Mouse (Mus musculus) stomach, embryonic 14.5 days (tissue): ENCODE measurements around the gene 1810055G02Rik. TPM values are rescaled to one million over a fixed set of nuclear protein-coding genes. Genes with fewer than 3 reads are reported as not detected.

Experiments used
- ATAC-seq: fragments of 200-750 bp; cut with Nextera tagmentation; 2 replicates; pipeline ENCODE4 v1.8.0; 2017; ENCODE audit warnings: low read depth, moderate TSS enrichment; ENCODE audit not compliant: insufficient number of reproducible peaks, insufficient read depth, low FRiP score
- H3K27ac ChIP-seq: fragments of 300-500 bp; sonication (generic); 2 replicates; pipeline ENCODE4 v1.5.1; 2014; ENCODE audit warnings: mild to moderate bottlenecking, low read length, moderate library complexity, mixed read lengths
- H3K27me3 ChIP-seq: fragments of 300-500 bp; sonication (generic); 2 replicates; pipeline ENCODE4 v1.6.1; 2014; ENCODE audit warnings: low read length, control low read depth, mixed read lengths; ENCODE audit not compliant: control insufficient read depth, insufficient read depth
- H3K36me3 ChIP-seq: fragments of 300-500 bp; sonication (generic); 2 replicates; pipeline ENCODE4 v1.6.1; 2014; ENCODE audit warnings: mild to moderate bottlenecking, control low read depth, low read length, moderate library complexity, mixed read lengths; ENCODE audit not compliant: control insufficient read depth, insufficient read depth
- H3K4me1 ChIP-seq: fragments of 300-500 bp; sonication (generic); 2 replicates; pipeline ENCODE4 v1.6.1; 2014; ENCODE audit warnings: low read length, control low read depth, mixed read lengths; ENCODE audit not compliant: control insufficient read depth, insufficient read depth
- H3K4me2 ChIP-seq: fragments of 300-500 bp; sonication (generic); replicated peaks from 2 replicates; pipeline ENCODE4 v1.6.1; 2014; ENCODE audit warnings: low read depth, low read length, control low read depth
- H3K4me3 ChIP-seq: fragments of 300-500 bp; sonication (generic); 2 replicates; pipeline ENCODE4 v1.5.1; 2014; ENCODE audit warnings: low read depth, low read length, control low read depth
- H3K9ac ChIP-seq: fragments of 300-500 bp; sonication (generic); replicated peaks from 2 replicates; pipeline ENCODE4 v1.6.1; 2014; ENCODE audit warnings: low read depth, mild to moderate bottlenecking, control low read depth, low read length, moderate library complexity, mixed read lengths
- H3K9me3 ChIP-seq: fragments of 300-500 bp; sonication (generic); 2 replicates; pipeline ENCODE4 v1.6.1; 2016; ENCODE audit warnings: low read depth, low read length, control low read depth; ENCODE audit not compliant: control insufficient read depth
- WGBS: fragments of 180-500 bp; shearing (Covaris S2); extraction: QIAGEN DNeasy Blood & Tissue Kit; methylation state at CpG from one replicate; pipeline ENCODE4 v1.1.7; 2014; 5-methylcytosine and 5-hydroxymethylcytosine counted together
- polyA plus RNA-seq: library from polyadenylated mRNA; unstranded; fragments of >200 nt; fragmentation: Nextera tagmentation; extraction: Ambion mirVana; gene quantifications from 2 replicates; pipeline ENCODE4 v1.2.1, GENCODE M21; 2014

1810055G02Rik gene
- polyA plus RNA-seq, result 37.4 and 44.3 TPM in 2 replicates

DNA sequence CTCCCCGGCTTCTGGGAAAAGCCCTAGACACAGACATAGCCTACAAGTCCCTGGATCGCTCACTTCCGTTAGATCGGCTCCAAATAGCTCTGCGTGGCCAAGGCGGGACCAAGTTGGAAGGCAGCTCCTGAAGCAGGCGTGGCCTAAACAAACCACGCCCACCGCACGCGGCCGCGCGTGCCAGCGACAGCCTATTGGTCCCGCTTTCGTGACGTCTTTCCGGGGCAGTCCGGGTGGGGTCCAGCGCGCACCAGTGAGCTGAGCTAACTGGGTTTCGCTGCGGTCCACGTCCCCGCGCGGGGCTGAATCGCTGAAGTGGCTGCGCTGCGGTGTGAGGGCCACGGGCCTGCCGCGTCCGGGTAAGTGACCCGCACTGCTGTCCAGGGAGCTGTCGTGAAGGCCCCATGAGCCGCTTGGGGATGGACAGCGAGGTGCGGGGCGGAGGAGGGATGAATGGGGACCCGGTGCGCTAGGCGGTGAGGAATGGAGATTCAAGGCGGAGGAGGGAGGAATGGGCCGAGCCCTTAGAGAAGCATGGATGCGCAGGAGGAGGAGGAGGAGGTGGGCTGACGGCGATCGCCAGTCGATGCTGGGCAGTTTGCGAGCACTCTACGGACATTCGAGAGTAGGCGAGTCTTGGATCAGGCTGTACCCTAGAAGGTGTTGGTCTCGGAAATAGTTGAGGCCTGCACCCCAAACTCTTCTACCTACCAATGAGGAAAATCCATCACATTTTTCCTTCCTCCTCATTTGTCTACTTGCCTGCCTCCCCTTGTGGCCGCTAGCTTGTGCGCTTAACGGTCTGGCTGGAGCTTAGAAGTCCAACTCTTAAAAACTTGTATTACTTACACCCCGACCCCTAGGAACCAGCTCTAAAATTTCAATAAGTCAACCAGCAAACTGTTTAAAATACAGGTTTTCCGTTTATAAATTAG is at the start of gene 1810055G02Rik:
1810055G02Rik (plus strand) TSS at position 216 of the 935 bp plus-strand sequence.
- 1% methylated on average over 61 of the region's 61 CpGs for WGBS
- Histone ChIP-seq H3K4me2 (peak within 1 kb of the TSS; percentile 48), H3K9me3 (no peaks in the 10 kb centered on the region), H3K4me3 (peak within 1 kb of the TSS; percentile 85), H3K4me1 (peaks cover 10% of the 10 kb centered on the region; the same call in 1 of the 2 replicates), H3K27ac (peak within 1 kb of the TSS; percentile 77), H3K36me3 (no peaks in the 10 kb centered on the region), H3K9ac (peak within 1 kb of the TSS; percentile 72), H3K27me3 (no peaks in the 10 kb centered on the region)
- peak; percentile 95 for ATAC-seq

DNA sequence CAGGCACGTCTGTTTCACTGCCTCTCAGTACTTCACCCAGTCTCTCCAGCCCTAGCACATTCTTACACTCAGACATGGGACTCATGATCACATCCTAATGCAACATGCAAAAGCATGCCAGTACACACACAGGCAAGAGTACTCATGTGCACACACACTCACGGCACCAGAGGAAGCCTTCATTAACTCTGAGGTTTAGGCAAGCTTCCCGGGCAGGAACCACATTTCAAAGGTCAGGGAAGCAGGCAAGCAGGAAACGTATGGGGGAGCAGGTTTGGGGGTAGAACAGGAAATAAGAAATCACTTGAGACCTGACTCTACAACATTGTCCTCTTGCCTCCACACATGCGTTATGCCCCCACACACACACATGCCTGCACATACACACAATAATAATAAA is 42.6 kb upstream of the 1810055G02Rik start:
- Histone ChIP-seq H3K9ac (no peak overlapping the region), H3K36me3 (no peaks in the 10 kb centered on the region), H3K27ac (no peak overlapping the region), H3K4me1 (peaks cover 21% of the 10 kb centered on the region; the same call in 1 of the 2 replicates), H3K27me3 (no peaks in the 10 kb centered on the region), H3K9me3 (no peaks in the 10 kb centered on the region), H3K4me2 (no peak overlapping the region), H3K4me3 (no peak overlapping the region)
- WGBS, result 29% methylated on average over 5 of the region's 5 CpGs
- ATAC-seq, result no peak

DNA sequence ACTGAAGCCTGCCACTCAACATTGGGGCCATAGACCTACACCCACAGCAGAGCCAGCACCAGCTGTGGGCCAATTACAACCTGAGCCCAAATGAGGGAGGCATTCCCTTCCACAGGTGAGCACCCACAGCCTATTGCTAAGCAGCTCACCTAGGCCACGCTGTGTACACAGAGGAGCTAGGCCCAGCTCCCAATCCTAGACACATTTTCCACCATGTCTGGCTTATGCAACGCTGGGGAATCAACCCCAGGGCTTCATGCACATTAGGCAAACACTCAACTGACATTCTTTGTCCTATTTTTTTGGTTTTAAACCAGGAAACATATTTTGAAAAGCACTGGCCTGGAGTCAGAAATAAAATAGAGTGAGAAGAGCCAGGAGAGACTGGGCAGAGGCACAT is 41.5 kb upstream of the 1810055G02Rik start:
- H3K9ac ChIP-seq, result no peak overlapping the region
- no peaks in the 10 kb centered on the region for H3K9me3 ChIP-seq
- no peaks in the 10 kb centered on the region for H3K36me3 ChIP-seq
- no peak overlapping the region for H3K27ac ChIP-seq
- no peak overlapping the region for H3K4me2 ChIP-seq
- no peak for ATAC-seq
- peaks cover 21% of the 10 kb centered on the region; the same call in 1 of the 2 replicates for H3K4me1 ChIP-seq
- no peaks in the 10 kb centered on the region for H3K27me3 ChIP-seq
- 81% methylated on average over 2 of the region's 2 CpGs for WGBS
- H3K4me3 ChIP-seq, result no peak overlapping the region

DNA sequence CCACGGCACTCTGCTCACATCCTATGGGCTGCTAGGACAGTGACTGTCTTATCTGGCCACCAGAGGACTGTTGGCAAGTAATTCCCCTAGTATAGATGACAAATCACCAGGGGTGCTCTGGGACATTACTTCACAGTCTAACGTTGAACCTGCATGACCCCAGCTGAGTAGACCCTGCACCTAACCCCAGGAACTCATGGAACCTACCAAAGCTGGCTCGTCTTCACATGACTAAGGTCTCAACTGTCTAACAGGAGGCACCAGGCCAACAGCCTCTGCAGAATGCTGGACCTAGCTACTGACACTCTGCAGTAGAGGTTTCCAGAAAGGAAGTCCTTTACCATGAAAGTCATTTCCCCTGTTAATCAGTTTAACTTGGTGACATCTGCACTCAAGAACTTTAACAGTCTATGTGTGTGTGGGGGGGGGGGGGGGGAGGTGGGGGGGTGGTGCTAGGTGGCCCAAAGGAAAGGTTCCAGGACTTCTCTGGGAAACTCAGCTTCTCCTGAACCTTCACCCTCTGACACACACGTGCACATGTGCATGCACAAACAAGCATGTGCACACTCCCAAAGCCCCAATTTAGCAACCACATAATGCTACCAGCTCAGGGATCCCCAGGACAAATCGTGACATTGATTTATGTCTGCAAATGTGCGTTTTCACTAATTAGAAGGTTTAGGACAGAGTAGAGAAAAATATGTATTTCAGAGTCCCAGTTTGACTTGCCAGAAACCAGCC is 40.8 kb upstream of the 1810055G02Rik start:
- H3K9me3 ChIP-seq, result no peaks in the 10 kb centered on the region
- H3K4me3 ChIP-seq, result no peak overlapping the region
- H3K27ac ChIP-seq, result no peak overlapping the region
- H3K9ac ChIP-seq, result no peak overlapping the region
- no peak overlapping the region for H3K4me2 ChIP-seq
- peaks cover 21% of the 10 kb centered on the region; the same call in 1 of the 2 replicates for H3K4me1 ChIP-seq
- no peak for ATAC-seq
- WGBS, result 66% methylated on average over 6 of the region's 6 CpGs
- H3K36me3 ChIP-seq, result no peaks in the 10 kb centered on the region
- H3K27me3 ChIP-seq, result no peaks in the 10 kb centered on the region

DNA sequence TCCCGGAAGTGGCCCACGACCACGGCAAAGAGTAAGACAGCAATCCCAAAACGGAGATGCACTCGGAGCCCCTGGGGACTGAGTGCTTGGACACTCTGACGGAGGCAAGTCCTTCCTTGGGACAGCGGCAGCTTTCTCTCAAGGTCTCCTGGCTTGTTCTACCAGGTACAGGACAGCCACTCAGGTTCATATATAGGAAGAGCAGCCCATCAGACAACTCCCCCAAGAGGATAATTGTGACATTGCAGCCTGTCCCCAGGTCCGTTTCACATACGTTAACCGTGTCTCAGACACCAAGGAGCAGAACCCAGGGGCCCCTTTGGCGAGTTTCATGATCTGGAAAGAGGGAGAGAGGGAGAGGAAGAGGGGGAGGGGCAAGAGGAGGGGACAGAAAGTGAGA is 40.1 kb upstream of the 1810055G02Rik start:
- no peaks in the 10 kb centered on the region for H3K36me3 ChIP-seq
- no peaks in the 10 kb centered on the region for H3K9me3 ChIP-seq
- H3K9ac ChIP-seq, result no peak overlapping the region
- no peak overlapping the region for H3K27ac ChIP-seq
- H3K4me3 ChIP-seq, result no peak overlapping the region
- peaks cover 19% of the 10 kb centered on the region; the same call in 1 of the 2 replicates for H3K4me1 ChIP-seq
- no peaks in the 10 kb centered on the region for H3K27me3 ChIP-seq
- WGBS, result 75% methylated on average over 11 of the region's 11 CpGs
- no peak overlapping the region for H3K4me2 ChIP-seq
- ATAC-seq, result no peak

DNA sequence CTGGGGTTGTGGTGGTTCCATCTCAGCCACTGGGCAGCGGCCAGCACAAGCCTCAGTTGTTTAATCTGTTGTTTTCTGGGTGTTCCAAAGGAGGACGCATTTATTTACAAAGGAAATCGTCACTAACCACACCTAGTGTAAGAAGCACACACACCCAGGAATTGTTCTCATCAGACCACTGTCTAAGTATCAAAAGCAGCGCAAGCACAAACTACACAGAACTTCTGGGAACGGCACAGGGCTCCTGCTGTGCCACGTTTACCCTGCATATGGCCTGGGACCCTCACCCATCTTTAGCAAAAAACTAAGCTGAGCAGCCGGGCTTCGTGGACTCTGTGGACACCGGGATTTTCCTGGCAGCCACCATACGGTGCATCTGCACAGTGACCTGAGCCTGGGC is 39.5 kb upstream of the 1810055G02Rik start:
- H3K36me3 ChIP-seq, result no peaks in the 10 kb centered on the region
- no peak overlapping the region for H3K4me3 ChIP-seq
- no peak for ATAC-seq
- WGBS, result 77% methylated on average over 10 of the region's 10 CpGs
- H3K9me3 ChIP-seq, result no peaks in the 10 kb centered on the region
- no peaks in the 10 kb centered on the region for H3K27me3 ChIP-seq
- H3K9ac ChIP-seq, result no peak overlapping the region
- H3K27ac ChIP-seq, result peak overlapping the region; percentile 34; the same call in 1 of the 2 replicates
- no peak overlapping the region for H3K4me2 ChIP-seq
- H3K4me1 ChIP-seq, result peaks cover 19% of the 10 kb centered on the region; the same call in 1 of the 2 replicates

- 60% methylated on average over 13 of the region's 13 CpGs for WGBS
- no peak overlapping the region for H3K9ac ChIP-seq
- peaks cover 19% of the 10 kb centered on the region; the same call in 1 of the 2 replicates for H3K4me1 ChIP-seq
- no peak overlapping the region for H3K4me2 ChIP-seq
- H3K9me3 ChIP-seq, result no peaks in the 10 kb centered on the region
- no peak for ATAC-seq
- H3K27me3 ChIP-seq, result no peaks in the 10 kb centered on the region
- peak overlapping the region; percentile 34; the same call in 1 of the 2 replicates for H3K27ac ChIP-seq
- H3K4me3 ChIP-seq, result no peak overlapping the region
- H3K36me3 ChIP-seq, result no peaks in the 10 kb centered on the region
Observed at GRCm38 (mm10) chr19:3669100-3669499, 39.0 kb upstream of the 1810055G02Rik start.

DNA sequence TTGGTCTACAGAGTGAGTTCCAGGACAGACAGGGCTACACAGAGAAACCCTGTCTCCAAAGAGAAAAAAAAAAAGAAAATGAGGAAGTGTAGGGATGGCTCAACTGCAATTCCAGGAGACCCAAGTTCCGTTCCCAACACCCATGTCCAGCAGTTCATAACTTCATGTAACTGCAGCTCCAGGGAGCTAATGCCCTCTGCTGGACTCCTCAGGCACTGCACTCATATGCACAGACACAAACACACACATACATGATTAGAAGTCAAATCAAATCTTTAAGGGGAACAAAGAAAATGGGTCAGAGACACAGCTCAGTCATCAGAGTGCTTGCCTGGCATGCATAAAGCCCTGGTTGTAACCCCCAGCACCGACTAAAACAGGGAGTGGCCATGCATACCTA is 34.9 kb upstream of the 1810055G02Rik start:
- Histone ChIP-seq H3K4me1 (no peaks in the 10 kb centered on the region; the same call in 1 of the 2 replicates), H3K4me3 (no peak overlapping the region), H3K4me2 (no peak overlapping the region), H3K27me3 (no peaks in the 10 kb centered on the region), H3K36me3 (no peaks in the 10 kb centered on the region), H3K9ac (no peak overlapping the region), H3K9me3 (no peaks in the 10 kb centered on the region), H3K27ac (no peak overlapping the region)
- ATAC-seq, result no peak
- 94% methylated on average over 2 of the region's 2 CpGs for WGBS
